Mouse (Mus musculus): ENCODE measurements around the gene Pde11a.

DNA sequence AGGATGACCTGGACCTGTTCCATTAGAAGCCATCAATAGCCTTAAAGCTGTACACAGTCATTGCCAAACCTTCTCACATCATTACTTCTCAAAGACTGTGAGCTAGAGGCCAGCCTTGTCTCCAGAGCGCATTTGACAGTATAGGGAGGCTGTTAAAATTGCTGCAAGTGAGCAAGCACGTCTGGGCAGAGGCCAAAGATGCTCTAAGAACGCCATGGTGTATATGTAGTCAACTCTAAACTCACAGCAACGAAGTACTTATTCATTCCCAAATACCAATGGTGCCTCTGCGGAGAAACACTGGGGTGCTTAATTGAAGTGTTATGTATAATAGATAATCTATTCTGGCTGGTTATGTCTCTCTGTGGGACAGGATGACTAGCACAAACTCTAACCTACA, 14.1 kb downstream of the Pde11a start:
- TF ChIP-seq CTCF (IDR thresholded peaks at IDR 0.05; ENCODE audit: insufficient read depth, low read depth, low read length): no peak
- no peak for TF ChIP-seq POLR2A (IDR thresholded peaks at IDR 0.05; ENCODE audit: insufficient read depth, low read depth, low read length)

All from olfactory bulb, adult 2 months (tissue).